Mouse (Mus musculus) naive thymus-derived CD4-positive, alpha-beta T cell, adult 5 months (primary cell): ENCODE results near the gene Ltf. TPM values are rescaled to one million over a fixed set of nuclear protein-coding genes. Genes with fewer than 3 reads are reported as not detected.

Experiments
- polyA plus RNA-seq: library from polyadenylated mRNA; unstranded; fragments of 100-300 nt; shearing (Covaris generic); gene quantifications from one replicate; pipeline ENCODE4 v1.2.1, GENCODE M21; 2017

Gene Ltf
- not detected for polyA plus RNA-seq

GRCm38 (mm10) chr9:111019022-111019421, at the start of gene Ltf:
Ltf (plus strand) TSS chr9:111019271.

GRCm38 (mm10) chr9:110990204-110990603, 28.9 kb upstream of the Ltf start, which contains the start of gene Rtp3:
Rtp3 (minus strand) TSS chr9:110990583.

GRCm38 (mm10) chr9:111056798-111057543, 37.9 kb downstream of the Ltf start, which contains the start of gene Ccrl2:
Ccrl2 (minus strand) TSS chr9:111057519.

Other genes starting within 250 kb of the Ltf start
- not detected for gene Prss42, start 221.1 kb upstream of the Ltf start, polyA plus RNA-seq
- not detected for gene Prss44, start 205.3 kb upstream of the Ltf start, polyA plus RNA-seq
- gene Prss43, start 192.6 kb upstream of the Ltf start, polyA plus RNA-seq, result not detected
- not detected for gene Prss45, start 184.7 kb upstream of the Ltf start, polyA plus RNA-seq
- gene Prss46, start 174.8 kb upstream of the Ltf start, polyA plus RNA-seq, result not detected
- not detected for gene Prss50, start 161.3 kb upstream of the Ltf start, polyA plus RNA-seq
- gene Als2cl, start 139.4 kb upstream of the Ltf start, polyA plus RNA-seq, result 175 TPM
- gene Tmie, start 139.2 kb upstream of the Ltf start, polyA plus RNA-seq, result 24.9 TPM
- gene Fam240a, start 102.4 kb upstream of the Ltf start, polyA plus RNA-seq, result 6.4 TPM
- 2.0 TPM for gene Tdgf1, start 73.1 kb upstream of the Ltf start, polyA plus RNA-seq
- gene Lrrc2, start 67.7 kb upstream of the Ltf start, polyA plus RNA-seq, result not detected
- not detected for gene Rtp3, start 28.7 kb upstream of the Ltf start, polyA plus RNA-seq
- gene Ccrl2, start 38.2 kb downstream of the Ltf start, polyA plus RNA-seq, result 0.95 TPM
- 27.2 TPM for gene Lrrfip2, start 98.3 kb downstream of the Ltf start, polyA plus RNA-seq